Mouse (Mus musculus): Measurements from ENCODE around the gene Map3k11. TPM values are rescaled to one million over a fixed set of nuclear protein-coding genes. Genes with fewer than 3 reads are reported as not detected.

Map3k11 gene
- polyA plus RNA-seq, 1 experiment from 2014 or later = 19.2 TPM

DNA sequence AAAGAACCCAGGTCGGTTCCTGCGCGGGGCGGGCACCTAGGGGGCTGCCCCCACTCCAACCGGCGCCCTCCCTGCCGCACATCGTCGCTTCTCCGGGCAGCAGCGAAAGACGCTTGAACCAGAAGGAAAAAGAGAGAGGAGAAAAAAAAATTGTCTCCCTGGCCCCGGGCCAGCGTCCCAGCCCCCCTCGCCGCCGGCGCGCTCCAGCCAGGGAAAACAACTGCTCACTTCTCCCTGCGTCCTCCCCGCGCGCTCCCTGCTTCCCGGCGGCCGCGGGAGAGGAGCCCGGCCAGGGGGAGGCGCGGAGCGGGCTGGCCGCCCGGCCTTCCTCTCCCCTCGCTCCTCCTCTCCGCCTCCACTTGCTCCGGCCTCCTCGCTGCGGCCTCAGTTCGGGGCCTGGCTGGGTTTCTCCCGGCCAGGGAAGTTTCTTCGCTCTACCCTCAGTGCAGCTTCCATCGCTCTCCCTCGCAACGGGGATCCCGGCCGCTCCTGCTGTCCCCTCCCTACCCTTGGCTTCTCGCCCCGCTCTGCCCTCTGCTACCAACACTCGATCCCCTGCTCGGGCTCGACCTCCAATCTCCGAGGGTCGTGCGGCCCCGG, 53.2 kb downstream of the Map3k11 start:
- ATAC-seq (ENCODE audit: insufficient number of reproducible peaks, insufficient read depth, low FRiP score, low TSS enrichment, low read depth) = peak; percentile 60; the same call in 1 of the 2 replicates
- peak overlapping the region; percentile 92 for H3K27ac ChIP-seq
- WGBS = under 1% methylated on average over 55 of the region's 55 CpGs
- peaks cover 45% of the 10 kb centered on the region for H3K27me3 ChIP-seq
- peaks cover 56% of the 10 kb centered on the region for H3K4me1 ChIP-seq
- H3K36me3 ChIP-seq = no peaks in the 10 kb centered on the region
- H3K9me3 ChIP-seq = no peaks in the 10 kb centered on the region
- H3K4me2 ChIP-seq = peak overlapping the region; percentile 95
- H3K4me3 ChIP-seq = peak overlapping the region; percentile 67
- peak overlapping the region; percentile 91 for H3K9ac ChIP-seq

GRCm38 (mm10) chr19:5742241-5742641, 53.7 kb downstream of the Map3k11 start:
- peak overlapping the region; percentile 91 for H3K9ac ChIP-seq
- H3K36me3 ChIP-seq = 0 out of 2 replicates have a peak, but pooled peaks cover 3% of the 10 kb centered on the region
- ATAC-seq (ENCODE audit: insufficient number of reproducible peaks, insufficient read depth, low FRiP score, low TSS enrichment, low read depth) = peak; percentile 7; the same call in 1 of the 2 replicates
- H3K27me3 ChIP-seq = peaks cover 45% of the 10 kb centered on the region
- H3K27ac ChIP-seq = peak overlapping the region; percentile 92
- peak overlapping the region; percentile 67 for H3K4me3 ChIP-seq
- H3K4me2 ChIP-seq = peak overlapping the region; percentile 95
- 3% methylated on average over 32 of the region's 32 CpGs for WGBS
- no peaks in the 10 kb centered on the region for H3K9me3 ChIP-seq
- peaks cover 57% of the 10 kb centered on the region for H3K4me1 ChIP-seq

GRCm38 (mm10) chr19:5743576-5743975, 55.0 kb downstream of the Map3k11 start:
- WGBS = 45% methylated on average over 5 of the region's 5 CpGs
- Histone ChIP-seq H3K36me3 (0 out of 2 replicates have a peak, but pooled peaks cover 13% of the 10 kb centered on the region), H3K4me1 (peaks cover 57% of the 10 kb centered on the region), H3K9me3 (no peaks in the 10 kb centered on the region), H3K9ac (peak overlapping the region; percentile 91), H3K4me2 (peak overlapping the region; percentile 95), H3K4me3 (peak overlapping the region; percentile 67; the same call in 1 of the 2 replicates), H3K27me3 (peaks cover 53% of the 10 kb centered on the region), H3K27ac (no peak overlapping the region)
- no peak for ATAC-seq (ENCODE audit: insufficient number of reproducible peaks, insufficient read depth, low FRiP score, low TSS enrichment, low read depth)

DNA sequence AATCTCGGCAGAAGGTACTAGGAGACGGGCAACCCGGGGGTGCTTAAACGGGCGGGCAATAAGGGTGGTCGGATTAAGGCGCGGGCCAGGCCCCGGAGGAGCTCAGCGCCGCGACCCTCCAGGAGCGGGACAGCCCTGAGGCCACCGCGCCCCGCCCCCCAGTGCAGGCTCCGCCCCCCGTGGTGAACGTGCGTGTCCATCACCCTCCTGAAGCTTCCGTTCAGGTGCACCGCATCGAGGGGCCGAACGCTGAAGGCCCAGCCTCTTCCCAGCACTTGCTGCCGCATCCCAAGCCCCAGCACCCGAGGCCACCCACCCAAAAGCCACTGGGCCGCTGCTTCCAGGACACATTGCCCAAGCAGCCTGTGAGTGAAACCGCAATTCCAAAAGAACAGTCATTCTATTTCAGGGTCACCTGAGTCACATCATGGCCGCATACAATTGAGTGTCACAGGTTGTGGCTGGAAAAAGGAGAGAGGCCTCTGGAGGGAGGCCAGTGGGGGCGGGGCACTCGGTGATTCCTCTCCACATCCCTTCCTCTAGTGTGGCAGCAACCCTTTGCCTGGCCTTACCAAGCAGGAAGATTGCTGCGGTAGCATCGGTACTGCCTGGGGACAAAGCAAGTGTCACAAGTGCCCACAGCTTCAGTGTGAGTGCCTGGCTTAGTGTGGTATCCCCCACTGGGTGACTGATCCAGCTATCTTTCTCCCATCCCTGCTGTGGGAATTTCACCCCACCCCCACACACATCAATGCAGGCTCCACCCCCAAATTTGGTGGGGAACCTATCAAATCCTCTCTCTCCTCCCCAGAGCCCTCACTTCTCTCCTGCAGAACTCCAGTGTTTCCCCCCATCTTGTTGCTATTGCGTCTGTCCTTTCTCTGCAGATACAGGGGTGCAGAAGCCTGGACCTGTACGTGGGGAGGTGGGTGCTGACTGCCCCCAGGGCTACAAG, 57.5 kb downstream of the Map3k11 start:
- ATAC-seq (ENCODE audit: insufficient number of reproducible peaks, insufficient read depth, low FRiP score, low TSS enrichment, low read depth) = no peak
- Histone ChIP-seq H3K27me3 (peaks cover 71% of the 10 kb centered on the region), H3K9me3 (no peaks in the 10 kb centered on the region), H3K4me2 (peak overlapping the region; percentile 59), H3K9ac (peak overlapping the region; percentile 58), H3K27ac (no peak overlapping the region), H3K4me1 (peaks cover 50% of the 10 kb centered on the region), H3K4me3 (peak overlapping the region; percentile 30), H3K36me3 (peaks cover 16% of the 10 kb centered on the region; the same call in 1 of the 2 replicates)
- WGBS = 5% methylated on average over 36 of the region's 36 CpGs

GRCm38 (mm10) chr19:5746907-5747363, 58.4 kb downstream of the Map3k11 start:
- WGBS = 34% methylated on average over 12 of the region's 12 CpGs
- Histone ChIP-seq H3K36me3 (peaks cover 21% of the 10 kb centered on the region; the same call in 1 of the 2 replicates), H3K4me3 (no peak overlapping the region), H3K27ac (no peak overlapping the region), H3K4me1 (peaks cover 54% of the 10 kb centered on the region), H3K9me3 (no peaks in the 10 kb centered on the region), H3K9ac (no peak overlapping the region), H3K4me2 (no peak overlapping the region), H3K27me3 (peaks cover 80% of the 10 kb centered on the region)
- no peak; the same call in 1 of the 2 replicates for ATAC-seq (ENCODE audit: insufficient number of reproducible peaks, insufficient read depth, low FRiP score, low TSS enrichment, low read depth)

- H3K9me3 ChIP-seq = no peaks in the 10 kb centered on the region
- no peak overlapping the region for H3K4me2 ChIP-seq
- peaks cover 87% of the 10 kb centered on the region for H3K27me3 ChIP-seq
- no peak overlapping the region for H3K4me3 ChIP-seq
- WGBS = 82% methylated on average over 6 of the region's 6 CpGs
- H3K27ac ChIP-seq = no peak overlapping the region
- H3K36me3 ChIP-seq = peaks cover 36% of the 10 kb centered on the region
- H3K9ac ChIP-seq = no peak overlapping the region
- ATAC-seq (ENCODE audit: insufficient number of reproducible peaks, insufficient read depth, low FRiP score, low TSS enrichment, low read depth) = no peak
- H3K4me1 ChIP-seq = peaks cover 37% of the 10 kb centered on the region
Measured at GRCm38 (mm10) chr19:5749476-5749875, 60.9 kb downstream of the Map3k11 start.

DNA sequence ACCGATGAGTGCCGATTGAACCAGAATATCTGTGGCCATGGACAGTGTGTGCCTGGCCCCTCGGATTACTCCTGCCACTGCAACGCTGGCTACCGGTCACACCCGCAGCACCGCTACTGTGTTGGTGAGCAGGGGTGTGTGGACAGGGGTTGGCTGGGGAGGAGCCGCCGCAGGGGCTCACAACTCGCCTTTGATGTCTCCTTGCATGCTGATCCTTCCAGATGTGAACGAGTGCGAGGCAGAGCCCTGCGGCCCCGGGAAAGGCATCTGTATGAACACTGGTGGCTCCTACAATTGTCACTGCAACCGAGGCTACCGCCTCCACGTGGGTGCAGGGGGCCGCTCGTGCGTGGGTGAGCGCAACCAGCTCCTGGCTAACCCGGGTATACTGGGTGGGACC, 62.4 kb downstream of the Map3k11 start:
- peaks cover 87% of the 10 kb centered on the region for H3K27me3 ChIP-seq
- H3K4me2 ChIP-seq = 0 out of 2 replicates have a peak overlapping the region, but pooled peaks have one; percentile 7
- H3K9ac ChIP-seq = peak overlapping the region; percentile 36; the same call in 1 of the 2 replicates
- no peak overlapping the region for H3K27ac ChIP-seq
- no peak for ATAC-seq (ENCODE audit: insufficient number of reproducible peaks, insufficient read depth, low FRiP score, low TSS enrichment, low read depth)
- peaks cover 46% of the 10 kb centered on the region for H3K36me3 ChIP-seq
- 10% methylated on average over 22 of the region's 22 CpGs for WGBS
- H3K4me1 ChIP-seq = peaks cover 23% of the 10 kb centered on the region
- H3K4me3 ChIP-seq = 0 out of 2 replicates have a peak overlapping the region, but pooled peaks have one; percentile 3
- no peaks in the 10 kb centered on the region for H3K9me3 ChIP-seq

GRCm38 (mm10) chr19:5751742-5752141, 63.2 kb downstream of the Map3k11 start:
- Histone ChIP-seq H3K9ac (0 out of 2 replicates have a peak overlapping the region, but pooled peaks have one; percentile 36), H3K4me1 (peaks cover 22% of the 10 kb centered on the region), H3K27me3 (peaks cover 87% of the 10 kb centered on the region), H3K27ac (no peak overlapping the region), H3K9me3 (no peaks in the 10 kb centered on the region), H3K36me3 (peaks cover 50% of the 10 kb centered on the region), H3K4me3 (peak overlapping the region; percentile 3; the same call in 1 of the 2 replicates), H3K4me2 (0 out of 2 replicates have a peak overlapping the region, but pooled peaks have one; percentile 5)
- WGBS = 10% methylated on average over 20 of the region's 20 CpGs
- no peak for ATAC-seq (ENCODE audit: insufficient number of reproducible peaks, insufficient read depth, low FRiP score, low TSS enrichment, low read depth)

Small RNA genes lying within 50 kb of the gene (microRNA-seq; reads per million reads assigned to microRNA genes)
- gene Mir6987 = not detected

Other genes starting within 250 kb of the Map3k11 start
- gene Fosl1, start 241.2 kb upstream of the Map3k11 start, polyA plus RNA-seq (2015; fragmentation: Nextera tagmentation; extraction: Ambion mirVana) = not detected in 2 replicates
- gene Ccdc85b, start 230.8 kb upstream of the Map3k11 start, polyA plus RNA-seq (2015; fragmentation: Nextera tagmentation; extraction: Ambion mirVana) = 6.8 TPM in 2 replicates
- 138 and 144 TPM in 2 replicates for gene Fibp, start 228.1 kb upstream of the Map3k11 start, polyA plus RNA-seq (2015; fragmentation: Nextera tagmentation; extraction: Ambion mirVana)
- gene Ctsw, start 220.2 kb upstream of the Map3k11 start, polyA plus RNA-seq (2015; fragmentation: Nextera tagmentation; extraction: Ambion mirVana) = 1.6 and 2.4 TPM in 2 replicates
- 200 and 207 TPM in 2 replicates for gene Efemp2, start 214.8 kb upstream of the Map3k11 start, polyA plus RNA-seq (2015; fragmentation: Nextera tagmentation; extraction: Ambion mirVana)
- 42.5 and 43.7 TPM in 2 replicates for gene Mus81, start 200.3 kb upstream of the Map3k11 start, polyA plus RNA-seq (2015; fragmentation: Nextera tagmentation; extraction: Ambion mirVana)
- 2,535 and 2,700 TPM in 2 replicates for gene Cfl1, start 198.3 kb upstream of the Map3k11 start, polyA plus RNA-seq (2015; fragmentation: Nextera tagmentation; extraction: Ambion mirVana)
- not detected in 2 replicates for gene 1700020D05Rik, start 185.0 kb upstream of the Map3k11 start, polyA plus RNA-seq (2015; fragmentation: Nextera tagmentation; extraction: Ambion mirVana)
- 9.7 and 11.7 TPM in 2 replicates for gene Snx32, start 178.2 kb upstream of the Map3k11 start, polyA plus RNA-seq (2015; fragmentation: Nextera tagmentation; extraction: Ambion mirVana)
- 5.8 and 6.4 TPM in 2 replicates for gene Ovol1, start 128.1 kb upstream of the Map3k11 start, polyA plus RNA-seq (2015; fragmentation: Nextera tagmentation; extraction: Ambion mirVana)
- gene Ap5b1, start 120.7 kb upstream of the Map3k11 start, polyA plus RNA-seq (2015; fragmentation: Nextera tagmentation; extraction: Ambion mirVana) = 3.1 and 3.3 TPM in 2 replicates
- 136 and 162 TPM in 2 replicates for gene Rnaseh2c, start 86.9 kb upstream of the Map3k11 start, polyA plus RNA-seq (2015; fragmentation: Nextera tagmentation; extraction: Ambion mirVana)
- 55.8 and 60.0 TPM in 2 replicates for gene Kat5, start 78.5 kb upstream of the Map3k11 start, polyA plus RNA-seq (2015; fragmentation: Nextera tagmentation; extraction: Ambion mirVana)
- gene Rela, start 51.3 kb upstream of the Map3k11 start, polyA plus RNA-seq (2015; fragmentation: Nextera tagmentation; extraction: Ambion mirVana) = 47.4 and 53.0 TPM in 2 replicates
- 24.1 and 24.6 TPM in 2 replicates for gene Sipa1, start 25.0 kb upstream of the Map3k11 start, polyA plus RNA-seq (2015; fragmentation: Nextera tagmentation; extraction: Ambion mirVana)
- 25.6 and 26.5 TPM in 2 replicates for gene Pcnx3, start 166 bp downstream of the Map3k11 start, polyA plus RNA-seq (2015; fragmentation: Nextera tagmentation; extraction: Ambion mirVana)
- gene Kcnk7, start 15.6 kb downstream of the Map3k11 start, polyA plus RNA-seq (2015; fragmentation: Nextera tagmentation; extraction: Ambion mirVana) = 0.52 and 0.59 TPM in 2 replicates
- gene Ehbp1l1, start 37.6 kb downstream of the Map3k11 start, polyA plus RNA-seq (2015; fragmentation: Nextera tagmentation; extraction: Ambion mirVana) = 9.9 and 14.0 TPM in 2 replicates
- 115 and 126 TPM in 2 replicates for gene Fam89b, start 40.9 kb downstream of the Map3k11 start, polyA plus RNA-seq (2015; fragmentation: Nextera tagmentation; extraction: Ambion mirVana)
- 44.4 and 47.8 TPM in 2 replicates for gene Ltbp3, start 52.2 kb downstream of the Map3k11 start, polyA plus RNA-seq (2015; fragmentation: Nextera tagmentation; extraction: Ambion mirVana)
- 73.0 and 75.3 TPM in 2 replicates for gene Scyl1, start 82.7 kb downstream of the Map3k11 start, polyA plus RNA-seq (2015; fragmentation: Nextera tagmentation; extraction: Ambion mirVana)
- 30.6 and 34.0 TPM in 2 replicates for gene Frmd8, start 186.5 kb downstream of the Map3k11 start, polyA plus RNA-seq (2015; fragmentation: Nextera tagmentation; extraction: Ambion mirVana)
- gene Slc25a45, start 189.1 kb downstream of the Map3k11 start, polyA plus RNA-seq (2015; fragmentation: Nextera tagmentation; extraction: Ambion mirVana) = 3.1 and 4.5 TPM in 2 replicates
- gene Tigd3, start 205.4 kb downstream of the Map3k11 start, polyA plus RNA-seq (2015; fragmentation: Nextera tagmentation; extraction: Ambion mirVana) = 3.8 and 4.7 TPM in 2 replicates
- 164 and 179 TPM in 2 replicates for gene Dpf2, start 224.3 kb downstream of the Map3k11 start, polyA plus RNA-seq (2015; fragmentation: Nextera tagmentation; extraction: Ambion mirVana)
- gene Cdc42ep2, start 236.1 kb downstream of the Map3k11 start, polyA plus RNA-seq (2015; fragmentation: Nextera tagmentation; extraction: Ambion mirVana) = 4.7 TPM in 2 replicates